Mouse (Mus musculus): ENCODE measurements at regions not wholly inside any gene's neighbourhood (a gene's known extent, or its start where the extent isn't known, plus 50 kb on each side); places are given as distances from the start of the nearest gene placed in this dataset.

DNA sequence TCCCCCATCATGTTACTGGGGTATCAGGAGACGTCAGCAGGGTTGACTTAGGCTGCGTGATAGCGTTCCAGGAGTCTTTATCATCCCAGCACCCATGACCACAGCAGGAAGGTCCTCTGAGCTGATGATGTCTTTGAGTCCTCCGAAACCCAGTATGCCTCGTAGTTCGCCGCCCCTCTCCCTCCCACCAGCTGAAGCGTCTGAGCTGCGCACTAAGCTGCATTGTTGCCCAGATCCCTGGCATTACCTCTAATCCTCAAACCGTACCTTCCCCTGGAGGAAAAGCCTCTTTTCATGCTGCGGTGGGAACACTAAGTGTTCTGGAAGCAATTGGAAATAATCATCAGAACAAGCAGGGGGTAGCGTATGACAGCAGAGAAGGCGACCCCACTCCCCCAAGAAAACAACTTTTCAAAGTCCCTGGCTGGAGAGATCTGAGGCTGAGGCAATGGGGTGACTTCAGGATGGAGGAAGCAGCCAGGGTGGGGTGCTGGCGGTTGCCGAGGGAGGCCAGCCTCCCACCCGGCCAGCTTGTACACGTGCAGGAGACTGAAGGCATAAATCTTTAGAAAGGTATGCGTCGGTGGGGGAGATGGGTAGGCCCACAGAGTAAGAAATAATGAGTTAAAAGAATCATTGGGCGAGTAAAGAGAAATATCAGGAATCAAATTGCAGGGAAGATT, 93.7 kb upstream of the Lrfn2 start:
- Histone ChIP-seq H3K9me3 (replicated peaks) (no peaks in the 10 kb centered on the region), H3K36me3 (ENCODE audit: poor library complexity, severe bottlenecking) (no peaks in the 10 kb centered on the region), H3K27me3 (no peaks in the 10 kb centered on the region), H3K9ac (no peak overlapping the region), H3K4me3 (no peak overlapping the region), H3K27ac (no peak overlapping the region), H3K4me2 (no peak overlapping the region), H3K4me1 (0 out of 2 replicates have a peak, but pooled peaks cover 4% of the 10 kb centered on the region)
- no peak for ATAC-seq
- 35% methylated on average over 20 of the region's 20 CpGs for WGBS

DNA sequence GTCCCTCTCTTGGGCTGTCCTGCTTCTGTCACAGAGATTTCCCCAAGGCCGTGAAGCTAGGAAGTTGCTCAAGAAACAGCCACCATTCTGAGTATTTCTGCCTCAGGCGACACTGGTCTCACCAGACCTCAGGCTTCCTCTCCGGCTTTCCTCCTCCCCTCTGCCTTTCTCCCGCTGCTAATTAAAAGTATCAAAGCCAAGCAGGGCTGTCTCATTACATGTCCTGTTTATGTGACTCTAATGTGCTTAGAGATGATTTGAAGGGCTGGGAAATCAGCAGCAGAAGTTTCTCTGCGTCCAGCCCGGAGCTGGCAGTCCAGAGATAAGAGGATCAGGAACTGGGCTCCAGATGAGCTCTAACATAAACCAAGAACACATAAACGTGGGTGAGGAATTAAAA, 84.3 kb upstream of the Lrfn2 start:
- 0 out of 2 replicates have a peak, but pooled peaks cover 5% of the 10 kb centered on the region for H3K4me1 ChIP-seq
- no peak overlapping the region for H3K4me3 ChIP-seq
- no peak overlapping the region for H3K4me2 ChIP-seq
- ATAC-seq, result no peak
- no peaks in the 10 kb centered on the region for H3K36me3 ChIP-seq (ENCODE audit: poor library complexity, severe bottlenecking)
- no peak overlapping the region for H3K9ac ChIP-seq
- H3K27ac ChIP-seq, result no peak overlapping the region
- H3K9me3 ChIP-seq (replicated peaks), result no peaks in the 10 kb centered on the region
- no peaks in the 10 kb centered on the region for H3K27me3 ChIP-seq
- 30% methylated on average over 7 of the region's 7 CpGs for WGBS

DNA sequence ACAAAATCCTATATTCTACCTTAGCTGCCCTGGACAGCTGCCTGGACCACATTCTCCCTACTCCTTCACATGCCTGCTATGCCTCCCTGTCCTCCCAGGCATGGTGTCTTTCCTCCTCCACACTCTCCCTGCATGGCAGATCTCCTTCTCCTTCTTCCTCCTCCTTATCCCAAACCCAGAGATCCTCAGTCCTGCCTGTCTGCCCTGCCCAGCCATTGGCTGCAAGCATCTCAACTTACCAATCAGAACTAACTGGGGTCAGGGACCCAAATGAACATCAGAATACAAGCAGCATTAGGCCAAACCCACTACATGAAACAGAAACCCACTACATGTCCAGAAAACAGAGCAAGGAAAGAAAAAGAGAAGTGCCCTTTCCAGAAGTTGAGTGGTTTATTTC, 81.3 kb upstream of the Lrfn2 start:
- H3K4me2 ChIP-seq, result no peak overlapping the region
- no peaks in the 10 kb centered on the region for H3K27me3 ChIP-seq
- no peak overlapping the region for H3K4me3 ChIP-seq
- no peaks in the 10 kb centered on the region for H3K36me3 ChIP-seq (ENCODE audit: poor library complexity, severe bottlenecking)
- no peak for ATAC-seq
- H3K9me3 ChIP-seq (replicated peaks), result no peaks in the 10 kb centered on the region
- H3K27ac ChIP-seq, result no peak overlapping the region
- H3K4me1 ChIP-seq, result 0 out of 2 replicates have a peak, but pooled peaks cover 5% of the 10 kb centered on the region
- no peak overlapping the region for H3K9ac ChIP-seq

DNA sequence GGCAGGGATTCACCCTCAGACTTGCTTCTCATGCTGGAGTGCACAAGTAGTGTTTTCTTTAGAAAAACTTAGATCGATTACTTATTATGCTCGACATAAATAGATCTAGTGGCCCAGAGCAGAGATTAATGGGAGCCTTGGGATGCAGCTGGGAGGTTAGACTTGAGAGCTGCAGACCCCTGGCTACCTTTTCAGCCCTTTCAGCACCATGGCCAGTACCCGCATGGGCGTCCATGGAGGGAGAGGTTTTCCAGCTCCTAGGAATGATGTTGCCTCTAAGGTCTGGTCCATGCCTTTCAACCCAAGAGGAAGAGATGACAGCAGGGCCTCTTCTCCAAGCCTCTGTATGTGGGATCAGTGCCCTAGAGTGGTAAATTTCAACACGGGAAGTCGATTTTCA, 73.3 kb upstream of the Lrfn2 start:
- no peak for ATAC-seq
- Histone ChIP-seq H3K9me3 (replicated peaks) (no peaks in the 10 kb centered on the region), H3K27me3 (no peaks in the 10 kb centered on the region), H3K4me2 (no peak overlapping the region), H3K9ac (no peak overlapping the region), H3K27ac (no peak overlapping the region), H3K4me3 (no peak overlapping the region), H3K4me1 (no peaks in the 10 kb centered on the region), H3K36me3 (ENCODE audit: poor library complexity, severe bottlenecking) (no peaks in the 10 kb centered on the region)
- WGBS, result 62% methylated on average over 6 of the region's 6 CpGs

DNA sequence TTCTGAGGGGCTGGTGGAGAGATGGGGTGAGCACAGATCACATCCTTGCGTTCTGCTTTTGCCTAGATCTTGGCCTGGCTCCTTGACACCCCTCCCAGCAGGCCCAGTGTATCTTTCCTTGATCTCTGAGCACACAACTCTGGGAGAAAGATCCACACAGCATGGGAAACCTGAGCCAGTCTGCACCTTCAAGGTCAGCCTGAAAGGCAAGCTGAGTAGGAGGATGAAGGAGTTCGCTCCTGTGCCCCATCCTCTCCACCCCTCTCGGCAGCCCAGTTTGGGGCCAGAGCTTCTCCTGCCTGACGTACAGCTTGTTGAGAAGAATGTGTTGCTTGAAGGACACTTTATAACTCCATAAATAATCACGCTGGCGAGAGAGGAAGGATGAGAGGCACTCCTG, 61.7 kb upstream of the Lrfn2 start:
- ATAC-seq, result no peak
- Histone ChIP-seq H3K27me3 (no peaks in the 10 kb centered on the region), H3K4me3 (no peak overlapping the region), H3K27ac (no peak overlapping the region), H3K9ac (no peak overlapping the region), H3K4me1 (no peaks in the 10 kb centered on the region), H3K9me3 (replicated peaks) (no peaks in the 10 kb centered on the region), H3K4me2 (no peak overlapping the region), H3K36me3 (ENCODE audit: poor library complexity, severe bottlenecking) (no peaks in the 10 kb centered on the region)
- WGBS, result 51% methylated on average over 6 of the region's 6 CpGs

- 80% methylated on average over 8 of the region's 8 CpGs for WGBS
- no peak overlapping the region for H3K4me3 ChIP-seq
Measured at GRCm38 (mm10) chr17:48877505-48877904, 54.7 kb upstream of the Lrfn2 start.

GRCm38 (mm10) chr17:48880590-48880989, 51.6 kb upstream of the Lrfn2 start:
- H3K9me3 ChIP-seq (replicated peaks), result no peaks in the 10 kb centered on the region; the same call in 1 of the 2 replicates
- no peaks in the 10 kb centered on the region for H3K36me3 ChIP-seq (ENCODE audit: poor library complexity, severe bottlenecking)
- no peak overlapping the region for H3K4me2 ChIP-seq
- ATAC-seq, result no peak
- 89% methylated on average over 3 of the region's 3 CpGs for WGBS
- no peak overlapping the region for H3K9ac ChIP-seq
- H3K27ac ChIP-seq, result no peak overlapping the region
- H3K4me3 ChIP-seq, result no peak overlapping the region
- H3K27me3 ChIP-seq, result no peaks in the 10 kb centered on the region
- H3K4me1 ChIP-seq, result no peaks in the 10 kb centered on the region

More at GRCm38 (mm10) chr17:48877505-48877904, 54.7 kb upstream of the Lrfn2 start:
- no peak overlapping the region for H3K4me2 ChIP-seq
- H3K36me3 ChIP-seq (ENCODE audit: poor library complexity, severe bottlenecking), result no peaks in the 10 kb centered on the region
- H3K27me3 ChIP-seq, result no peaks in the 10 kb centered on the region
- no peak overlapping the region for H3K27ac ChIP-seq
- no peaks in the 10 kb centered on the region for H3K4me1 ChIP-seq
- H3K9ac ChIP-seq, result no peak overlapping the region
- H3K9me3 ChIP-seq (replicated peaks), result no peaks in the 10 kb centered on the region
- ATAC-seq, result no peak

DNA sequence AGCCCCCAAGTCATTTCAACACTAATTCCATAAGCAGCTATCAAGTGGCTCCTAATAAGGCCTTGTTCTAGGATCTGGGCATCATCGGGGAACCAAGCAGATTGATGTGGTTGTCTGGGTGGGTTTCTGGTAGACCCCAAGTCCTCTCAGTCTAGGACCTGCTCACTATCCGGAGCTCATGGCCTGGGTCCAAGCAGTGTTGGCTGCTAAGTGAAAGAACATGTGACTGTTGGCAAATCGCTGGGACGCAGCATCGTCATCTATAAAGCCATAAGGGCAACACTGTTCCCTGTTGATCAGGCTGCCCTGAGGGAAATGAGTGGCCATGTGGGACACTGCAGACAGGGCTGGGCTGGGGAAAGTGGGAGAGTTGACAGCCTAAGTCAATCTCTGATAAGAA, 50.2 kb upstream of the Lrfn2 start:
- Histone ChIP-seq H3K36me3 (ENCODE audit: poor library complexity, severe bottlenecking) (no peaks in the 10 kb centered on the region), H3K4me3 (no peak overlapping the region), H3K9me3 (replicated peaks) (no peaks in the 10 kb centered on the region; the same call in 1 of the 2 replicates), H3K4me1 (no peaks in the 10 kb centered on the region), H3K4me2 (no peak overlapping the region), H3K27me3 (no peaks in the 10 kb centered on the region), H3K9ac (no peak overlapping the region), H3K27ac (no peak overlapping the region)
- WGBS, result 81% methylated on average over 5 of the region's 5 CpGs
- ATAC-seq, result no peak

Measured in forebrain, embryonic 13.5 days (tissue).